Mouse (Mus musculus) MEL-GATA-1-ER (cell line): ENCODE results near the gene Dctn3.
"Not testable (repeated sequence)": the region's sequence is repeated elsewhere in the genome, so short reads cannot be mapped to it uniquely, and the experiment has no call there.

Source experiments
- DNase-seq: peaks from one replicate; pipeline ENCODE4 v3.0.0-alpha.2; 2012; ENCODE audit warnings: low read depth; ENCODE audit errors: extremely low read depth

The Dctn3 gene

GRCm38 (mm10) chr4:41738256-41738603 lies 15.3 kb upstream of the Dctn3 start:
- no peak for DNase-seq

- peak; percentile 62 for DNase-seq
Measured at GRCm38 (mm10) chr4:41737602-41738255, 14.8 kb upstream of the Dctn3 start.

- no peak for DNase-seq
Measured at GRCm38 (mm10) chr4:41731052-41731765, 8.2 kb upstream of the Dctn3 start, which contains the start of gene Arid3c. Arid3c (minus strand) TSS chr4:41731142.

- no peak for DNase-seq
Measured at GRCm38 (mm10) chr4:41726826-41727621, 4.1 kb upstream of the Dctn3 start.

- DNase-seq, result no peak
Measured at GRCm38 (mm10) chr4:41716834-41717233, 6.1 kb downstream of the Dctn3 start.

GRCm38 (mm10) chr4:41715596-41715995 lies 7.4 kb downstream of the Dctn3 start:
- no peak for DNase-seq

GRCm38 (mm10) chr4:41715082-41715481 lies 7.9 kb downstream of the Dctn3 start:
- no peak for DNase-seq

- no peak for DNase-seq
Measured at GRCm38 (mm10) chr4:41714276-41714675, 8.7 kb downstream of the Dctn3 start.

GRCm38 (mm10) chr4:41713197-41714067 lies 9.5 kb downstream of the Dctn3 start, which contains the start of gene Rpp25l:
Rpp25l (minus strand) TSS chr4:41713534.
- DNase-seq, result no peak

- DNase-seq, result no peak
Measured at GRCm38 (mm10) chr4:41712421-41713196, 10.4 kb downstream of the Dctn3 start.

GRCm38 (mm10) chr4:41711705-41712375 lies 11.1 kb downstream of the Dctn3 start:
- no peak for DNase-seq

- no peak for DNase-seq
Measured at GRCm38 (mm10) chr4:41710229-41710628, 12.7 kb downstream of the Dctn3 start.

GRCm38 (mm10) chr4:41708192-41708745 lies 14.7 kb downstream of the Dctn3 start:
- DNase-seq, result no peak

- DNase-seq, result no peak
Measured at GRCm38 (mm10) chr4:41707011-41707535, 15.9 kb downstream of the Dctn3 start.

- DNase-seq, result no peak
Measured at GRCm38 (mm10) chr4:41705922-41706754, 16.8 kb downstream of the Dctn3 start.

GRCm38 (mm10) chr4:41704651-41705050 lies 18.3 kb downstream of the Dctn3 start:
- DNase-seq, result no peak

- not testable (repeated sequence) for DNase-seq
Measured at GRCm38 (mm10) chr4:41702226-41702625, 20.7 kb downstream of the Dctn3 start.

- DNase-seq, result not testable (repeated sequence)
Measured at GRCm38 (mm10) chr4:41700224-41700623, 22.7 kb downstream of the Dctn3 start.
